Mouse (Mus musculus): ENCODE results near the gene Psmb5.
"Not testable (repeated sequence)": the region's sequence is repeated elsewhere in the genome, so short reads cannot be mapped to it uniquely, and the experiment has no call there.

Gene Psmb5

DNA sequence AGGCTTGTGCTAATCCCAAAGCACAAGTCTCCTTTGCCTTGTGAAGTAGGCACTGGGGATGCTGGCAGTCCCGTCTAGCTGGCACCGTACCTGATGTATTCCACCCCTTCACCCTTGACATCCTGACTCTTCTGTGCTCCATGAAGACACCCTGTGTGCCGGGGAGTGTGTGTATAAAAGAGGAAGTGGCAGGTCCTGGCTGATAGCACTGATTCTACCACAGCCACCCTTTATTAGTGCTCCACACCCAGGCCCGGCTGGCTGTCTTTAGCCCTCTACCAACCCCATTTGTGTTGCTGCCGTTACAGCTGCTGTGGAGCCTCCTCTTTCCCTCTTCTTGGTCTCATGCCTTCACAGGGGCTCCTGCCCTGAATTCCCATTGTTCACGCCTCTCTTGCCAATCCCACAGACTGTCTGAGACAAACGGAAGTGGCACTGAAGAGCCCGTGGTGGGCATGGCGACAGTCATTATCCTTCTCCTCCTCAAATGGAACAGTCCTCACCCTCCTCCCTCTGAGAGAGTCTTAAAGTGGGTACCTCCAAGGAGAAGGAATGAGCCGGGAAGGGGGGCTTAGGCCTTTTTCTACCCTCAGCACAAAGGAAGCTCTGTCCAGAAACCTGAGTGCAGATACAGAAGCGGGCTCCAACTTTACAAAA, 12.9 kb upstream of the Psmb5 start:
- no peak for DNase-seq (ENCODE audit: low read depth, low spot score)

DNA sequence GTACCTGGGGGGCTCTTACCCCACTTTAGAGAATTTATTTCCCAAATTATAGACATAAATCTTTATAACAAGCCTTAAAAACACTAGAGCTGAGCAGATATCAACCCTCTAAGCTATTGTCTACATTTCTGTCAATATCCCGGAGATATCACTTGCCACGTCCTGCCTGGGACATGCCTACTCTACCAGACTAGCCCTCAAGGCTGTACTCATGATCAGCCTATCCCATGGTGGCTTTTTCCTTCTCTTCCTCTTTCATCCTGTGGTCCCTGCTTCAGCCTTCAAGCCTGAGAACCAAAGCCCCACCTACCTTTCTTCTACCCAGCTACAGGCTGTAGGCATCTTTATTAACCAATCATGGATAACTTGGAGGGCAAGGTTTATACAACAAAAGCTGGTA, 12.0 kb upstream of the Psmb5 start:
- no peak for DNase-seq (ENCODE audit: low read depth, low spot score)

DNA sequence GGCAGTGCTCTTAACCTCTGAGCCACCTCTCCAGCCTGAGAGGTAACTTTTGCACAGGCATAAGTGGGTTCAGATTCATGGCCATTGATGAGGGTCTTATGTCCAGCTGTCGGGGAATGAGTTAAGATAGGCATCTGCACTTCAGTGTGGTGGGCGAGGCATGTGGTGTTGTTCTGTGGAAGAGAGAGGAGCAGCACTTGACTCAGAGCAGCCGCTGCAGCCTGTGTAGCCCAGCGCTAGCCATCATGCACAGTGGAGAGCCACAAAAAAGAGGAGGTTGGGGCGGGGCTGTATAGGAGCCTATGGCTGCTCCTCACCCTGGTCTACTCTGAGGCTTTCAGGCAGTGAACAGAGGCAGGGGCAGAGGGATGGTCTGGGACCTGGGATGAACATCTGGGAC, 10.3 kb upstream of the Psmb5 start:
- DNase-seq (ENCODE audit: low read depth, low spot score), result no peak

DNA sequence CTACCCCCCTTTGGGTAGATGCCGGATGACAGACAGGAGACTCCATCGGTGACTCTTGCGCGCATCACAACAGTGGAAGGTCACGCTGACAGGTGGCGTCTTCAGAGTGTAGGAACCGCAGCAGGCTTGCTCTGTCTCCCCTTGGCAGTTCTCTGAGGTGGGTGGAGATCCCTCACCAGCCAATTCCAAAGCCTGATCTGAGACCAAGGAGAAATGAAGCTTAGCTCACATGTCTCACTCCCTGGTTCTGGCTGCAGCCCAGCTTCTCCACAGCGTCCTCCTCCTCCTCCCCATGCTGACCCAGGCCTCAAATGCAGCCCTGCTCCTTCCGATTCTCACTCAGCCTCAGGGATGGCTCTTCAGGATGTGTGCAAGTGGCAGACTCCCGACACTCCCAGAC, 7.2 kb upstream of the Psmb5 start:
- DNase-seq (ENCODE audit: low read depth, low spot score), result no peak

DNA sequence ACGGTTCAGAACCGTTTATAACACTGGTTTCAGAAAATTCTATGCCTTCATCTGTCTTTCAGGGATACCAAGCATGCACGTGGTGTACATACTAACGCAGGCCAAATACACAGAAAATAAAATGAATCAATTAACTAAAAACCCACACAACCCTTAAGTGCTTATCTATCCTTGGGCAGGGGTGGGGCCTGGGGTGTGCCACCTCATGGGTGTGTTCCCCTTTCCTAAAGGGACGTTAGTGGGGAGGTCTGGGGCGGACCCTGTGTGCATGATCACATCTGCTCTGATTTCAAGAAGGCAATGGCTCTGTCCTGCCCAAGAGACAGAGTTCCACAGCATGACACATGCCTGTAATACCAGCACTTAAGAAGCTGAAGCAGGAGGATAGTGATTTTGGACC, 5.5 kb upstream of the Psmb5 start:
- no peak for DNase-seq (ENCODE audit: low read depth, low spot score)

DNA sequence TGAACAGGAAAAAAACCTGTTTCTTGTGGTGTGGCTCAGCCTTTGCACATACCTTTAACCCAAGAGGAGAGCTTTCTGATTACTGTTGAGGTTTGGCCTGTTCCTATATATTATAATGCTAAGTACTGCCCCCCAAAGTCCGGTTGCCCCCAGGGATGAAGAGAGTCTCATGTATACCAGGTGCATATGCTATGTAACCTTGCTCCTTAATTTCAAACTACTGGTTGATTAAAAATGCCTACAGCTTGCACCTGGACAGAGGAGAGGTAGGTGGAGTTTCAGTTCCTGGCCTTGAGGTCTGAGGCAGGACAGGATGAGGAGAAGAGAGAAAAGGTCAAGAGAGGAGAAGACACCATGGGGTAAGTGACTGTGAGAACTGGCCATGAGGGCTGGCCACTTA, 3.3 kb upstream of the Psmb5 start, which contains the start of gene Psmb11:
Psmb11 (plus strand) TSS at position 301 of the 400 bp plus-strand sequence.
- no peak for DNase-seq (ENCODE audit: low read depth, low spot score)

DNA sequence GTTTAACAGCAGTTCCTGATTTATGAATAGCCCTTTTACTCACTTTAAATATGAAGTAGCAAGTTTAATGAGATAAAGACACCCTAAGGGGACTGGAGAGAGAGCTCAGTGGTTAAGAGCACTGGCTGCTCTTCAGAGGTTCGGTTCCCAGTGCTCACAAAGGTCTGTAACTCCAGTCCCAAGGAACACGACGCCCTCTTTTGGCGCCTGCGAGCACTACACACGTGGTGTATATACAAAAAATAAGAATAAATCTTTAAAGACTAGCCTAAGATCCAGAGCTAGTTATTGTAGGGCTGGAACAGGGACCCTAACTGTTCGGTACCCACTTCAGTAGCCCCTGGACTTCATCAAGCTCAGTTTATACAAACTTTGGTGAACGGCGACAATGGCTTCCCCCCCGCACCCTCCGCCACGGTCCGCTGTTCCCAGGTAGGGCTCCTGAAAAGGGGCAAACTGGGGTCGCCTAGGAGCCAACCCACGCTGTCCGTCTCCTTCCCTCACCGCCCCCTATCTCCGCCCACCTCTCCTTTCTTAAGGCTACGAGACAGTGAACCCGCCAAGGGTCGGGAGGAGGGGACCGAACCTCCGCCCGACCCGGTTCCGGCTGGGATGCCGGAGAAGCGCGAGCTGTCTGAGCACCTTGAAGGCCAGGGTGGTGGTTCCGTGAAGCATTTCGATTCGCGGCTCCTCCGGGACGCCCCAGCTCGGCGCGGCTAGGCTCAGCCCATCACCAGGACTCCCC, 498 bp downstream of the Psmb5 start:
- peak; percentile 54 for DNase-seq (ENCODE audit: low read depth, low spot score)

DNA sequence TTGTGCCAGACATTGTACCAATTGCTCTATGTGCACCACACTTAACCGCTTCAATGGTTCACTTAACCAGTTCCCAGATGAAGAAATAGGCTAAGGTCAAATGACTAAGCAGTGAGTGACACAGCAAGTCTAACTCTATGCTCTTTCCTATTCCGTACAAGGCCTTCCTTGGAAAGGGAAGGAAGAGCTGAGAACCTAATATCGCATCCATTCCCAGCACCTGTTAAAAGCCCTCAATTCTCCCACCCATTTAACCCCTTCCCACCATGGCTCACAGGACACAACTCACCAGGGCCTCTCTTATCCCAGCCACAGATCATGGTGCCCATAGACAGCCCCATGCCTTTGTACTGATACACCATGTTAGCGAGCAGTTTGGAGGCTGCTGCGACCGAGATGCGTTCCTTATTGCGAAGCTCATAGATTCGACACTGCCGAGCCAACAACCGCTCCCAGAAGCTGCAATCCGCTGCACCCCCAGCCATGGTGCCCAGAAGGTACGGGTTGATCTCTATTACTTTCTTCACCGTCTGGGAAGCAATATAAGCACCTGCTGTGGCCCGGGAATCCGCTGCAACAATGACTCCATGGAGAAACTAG, 1.5 kb downstream of the Psmb5 start:
- no peak for DNase-seq (ENCODE audit: low read depth, low spot score)

DNA sequence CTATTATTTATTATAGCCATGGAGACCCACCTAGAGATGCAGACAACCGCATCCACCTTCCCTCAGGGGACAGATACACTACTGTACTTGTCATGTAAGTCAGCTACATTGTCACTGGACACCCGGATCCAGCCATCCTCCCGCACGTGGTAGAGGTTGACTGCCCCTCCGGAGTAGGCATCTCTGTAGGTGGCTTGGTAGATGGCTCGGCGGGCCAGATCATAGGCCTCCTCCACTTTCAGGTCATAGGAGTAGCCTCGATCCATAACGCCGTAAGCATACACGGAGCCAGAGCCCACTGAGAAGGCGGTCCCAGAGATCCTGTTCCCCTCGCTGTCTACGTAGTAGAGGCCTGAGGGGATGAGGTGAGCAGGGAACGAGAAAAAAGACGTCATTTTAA, 3.7 kb downstream of the Psmb5 start:
- not testable (repeated sequence) for DNase-seq (ENCODE audit: low read depth, low spot score)

DNA sequence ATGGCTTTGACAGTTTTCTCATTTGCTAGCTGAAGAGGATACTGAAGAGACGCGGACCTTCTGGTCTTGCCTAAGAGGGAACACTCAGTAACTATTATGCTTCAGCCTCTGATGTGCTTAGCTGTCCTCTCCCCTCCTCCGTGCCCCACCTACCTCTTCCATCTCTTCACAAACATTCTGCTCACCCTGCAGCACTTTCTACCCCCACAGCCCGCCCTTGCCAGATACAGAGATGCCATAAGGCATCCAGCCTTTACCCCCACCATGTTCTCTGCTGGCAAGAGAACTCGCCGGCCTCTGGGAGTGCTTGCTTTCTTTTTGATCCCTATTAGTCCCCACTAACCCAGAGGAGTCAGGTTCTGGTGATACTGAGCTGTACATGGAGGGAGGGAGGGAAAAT, 7.2 kb downstream of the Psmb5 start:
- no peak for DNase-seq (ENCODE audit: low read depth, low spot score)

DNA sequence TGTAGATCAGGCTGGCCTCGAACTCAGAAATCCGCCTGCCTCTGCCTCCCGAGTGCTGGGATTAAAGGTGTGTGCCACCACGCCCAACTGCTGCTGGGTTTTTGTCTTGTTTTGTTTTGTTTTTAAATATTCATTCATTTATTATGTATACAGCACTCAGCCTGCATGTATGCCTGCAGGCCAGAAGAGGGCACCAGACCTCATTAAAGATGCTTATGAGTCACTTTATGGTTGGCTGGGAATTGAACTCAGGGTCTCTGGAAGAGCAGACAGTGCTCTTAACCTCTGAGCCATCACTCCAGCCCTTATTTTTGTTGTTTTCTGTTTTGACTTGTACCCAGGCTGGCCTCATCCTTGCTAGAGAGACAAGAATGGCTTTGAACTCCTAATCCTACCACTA, 7.9 kb downstream of the Psmb5 start:
- peak; percentile 72 for DNase-seq (ENCODE audit: low read depth, low spot score)

DNA sequence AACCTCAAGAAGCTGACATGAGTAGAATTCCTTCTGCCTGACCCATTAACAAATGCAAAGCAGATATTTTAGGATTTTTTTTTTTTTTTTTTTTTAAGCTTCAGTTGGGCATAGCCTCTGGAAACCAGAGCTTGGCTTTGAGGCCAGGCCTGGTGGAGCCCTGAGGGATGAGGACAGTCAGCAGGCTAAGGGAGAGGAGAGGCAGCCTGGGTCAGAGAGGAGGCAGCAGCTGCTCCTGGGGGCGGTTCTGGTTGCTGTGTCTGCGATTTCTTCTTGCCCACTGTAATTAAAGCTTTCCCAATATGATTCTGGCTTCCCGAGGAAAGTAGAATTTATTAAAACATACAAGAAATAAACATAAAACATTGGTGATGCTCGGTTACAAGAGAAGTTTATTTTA, 8.6 kb downstream of the Psmb5 start:
- no peak for DNase-seq (ENCODE audit: low read depth, low spot score)

DNA sequence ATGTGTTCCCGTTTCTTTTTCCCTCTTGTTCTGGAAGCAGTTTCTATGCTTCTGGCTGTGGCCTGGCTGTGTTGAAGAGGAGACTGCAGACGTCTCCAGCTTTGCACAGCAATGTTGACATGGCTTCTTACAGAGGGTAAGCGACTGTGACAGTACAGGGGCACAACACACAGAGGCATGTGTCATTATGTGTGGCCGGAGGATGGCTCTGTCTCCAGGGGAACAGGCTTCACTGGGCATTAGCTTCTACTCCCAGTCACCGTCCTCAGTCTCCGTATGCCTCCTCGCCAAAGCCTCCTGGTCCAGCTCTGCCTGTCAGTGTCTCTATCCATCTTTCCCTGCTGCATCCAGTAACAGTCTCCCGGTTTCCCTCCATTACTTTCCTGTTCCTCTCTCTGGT, 10.6 kb downstream of the Psmb5 start:
- no peak for DNase-seq (ENCODE audit: low read depth, low spot score)

DNA sequence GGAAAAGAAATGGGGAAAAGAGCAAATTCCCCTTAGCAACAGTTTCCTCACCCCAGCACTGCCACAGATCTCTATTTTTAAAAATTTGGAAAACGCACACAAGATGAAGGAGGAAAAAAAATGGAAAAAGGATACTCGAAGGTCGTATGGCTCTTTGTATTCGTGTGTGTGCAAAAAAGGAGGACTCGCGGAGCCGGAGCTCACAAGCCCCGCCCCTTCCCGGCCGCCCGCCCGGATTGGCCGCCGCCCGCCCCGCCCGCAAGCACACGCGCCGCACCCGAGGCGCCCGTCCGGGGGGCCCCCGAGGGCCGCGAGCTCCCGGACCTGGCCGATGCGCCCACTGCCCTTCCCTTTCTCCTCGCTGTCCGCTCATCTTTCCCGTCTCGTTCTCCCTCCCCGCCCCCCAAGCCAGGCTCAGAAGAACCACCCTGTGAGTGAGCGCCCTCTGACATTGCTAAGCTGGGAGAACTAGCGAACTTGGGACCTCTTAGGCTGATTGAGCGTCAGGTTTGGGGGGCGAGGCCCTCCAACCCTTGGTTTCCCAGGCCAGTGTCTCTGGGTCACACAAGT, 12.0 kb downstream of the Psmb5 start, which contains the start of gene 4931414P19Rik:
4931414P19Rik (minus strand) TSS at position 242 of the 570 bp plus-strand sequence.
- DNase-seq (ENCODE audit: low read depth, low spot score), result peak; percentile 85

DNA sequence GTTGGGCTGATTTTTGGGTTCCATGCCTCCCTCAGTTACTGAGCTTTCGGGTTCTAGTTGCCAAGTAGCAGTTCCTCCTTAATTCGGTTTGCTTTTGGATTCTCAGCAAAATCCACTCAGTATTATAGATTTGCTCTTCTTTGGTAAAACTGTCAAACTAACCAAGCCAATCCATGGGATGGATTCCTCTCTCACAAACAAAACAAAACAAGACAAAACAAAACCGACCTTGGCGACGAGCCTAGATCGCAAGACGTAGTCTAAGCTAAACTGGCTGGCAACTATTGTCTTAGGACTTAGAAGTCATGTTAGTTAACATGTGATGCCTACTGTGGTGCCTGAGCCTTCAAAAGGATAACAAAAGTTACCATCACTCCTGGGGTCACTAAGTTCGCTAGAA, 14.1 kb downstream of the Psmb5 start:
- no peak for DNase-seq (ENCODE audit: low read depth, low spot score)

DNA sequence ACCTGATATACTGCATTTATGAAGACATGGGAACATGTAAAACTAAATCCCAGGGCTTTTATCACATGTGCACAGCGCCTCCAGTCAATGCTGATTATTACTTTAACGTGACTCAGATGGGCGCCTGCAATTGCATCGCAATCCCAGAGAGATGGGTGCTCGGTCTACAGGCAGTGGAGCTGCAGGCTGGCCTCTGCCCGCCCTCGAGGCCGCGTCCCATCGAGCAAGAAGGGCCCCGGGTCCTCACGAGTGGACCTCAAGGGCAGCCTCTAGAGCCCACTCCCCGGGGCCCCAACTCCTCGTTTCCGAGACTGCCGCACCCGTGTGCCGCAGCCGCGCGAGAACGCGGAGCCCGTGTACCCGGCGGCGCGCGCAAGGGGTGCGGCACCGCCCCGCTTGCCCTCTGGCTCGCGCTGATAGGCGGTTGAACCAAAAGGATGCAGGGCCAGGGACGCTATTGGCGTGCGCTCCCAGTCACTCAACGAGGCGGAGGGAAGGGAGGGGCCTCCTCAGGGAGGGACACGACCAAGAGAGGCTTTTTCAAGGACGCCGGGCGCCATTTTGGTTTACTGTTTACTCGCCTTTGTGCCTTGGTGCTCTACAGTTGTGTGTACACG, 14.7 kb downstream of the Psmb5 start:
- DNase-seq (ENCODE audit: low read depth, low spot score), result peak; percentile 98

DNA sequence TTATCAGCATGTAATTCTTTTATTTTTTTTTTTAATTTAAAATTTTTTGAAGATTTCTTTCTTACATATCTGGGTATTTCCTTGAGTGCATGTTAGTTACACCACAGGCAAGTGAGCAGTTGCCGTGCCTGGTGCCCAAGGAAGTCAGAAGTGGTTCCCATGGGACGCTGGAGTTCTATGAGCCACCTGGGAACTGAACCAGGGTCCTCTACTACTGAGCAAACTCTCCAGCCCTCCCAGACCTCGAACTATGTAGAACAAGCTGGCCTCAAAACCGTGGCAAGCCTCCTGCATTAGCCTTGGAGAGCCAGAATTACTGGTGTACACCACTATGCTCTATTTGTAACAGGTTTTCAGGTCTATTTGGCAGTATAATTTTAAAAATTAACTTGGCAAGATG, 15.2 kb downstream of the Psmb5 start:
- DNase-seq (ENCODE audit: low read depth, low spot score), result no peak

DNA sequence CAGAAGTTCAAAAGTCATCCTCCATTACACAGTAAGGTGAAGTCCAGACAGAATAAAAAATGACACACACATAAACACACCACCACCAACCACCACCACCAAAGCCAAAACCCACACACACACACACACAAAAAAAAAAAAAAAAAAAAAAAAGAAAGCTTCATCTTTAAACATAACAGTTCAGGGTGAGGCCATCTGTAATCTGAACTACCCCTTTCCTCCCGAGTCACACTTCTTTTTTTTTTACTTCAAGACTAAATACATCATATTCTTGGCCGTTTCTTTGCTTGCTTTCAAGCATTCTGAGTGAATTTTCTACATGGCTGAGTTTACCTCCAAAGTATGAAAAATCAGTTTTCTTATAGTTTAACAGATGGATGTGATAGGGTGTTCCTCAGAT, 16.2 kb downstream of the Psmb5 start:
- no peak for DNase-seq (ENCODE audit: low read depth, low spot score)

DNA sequence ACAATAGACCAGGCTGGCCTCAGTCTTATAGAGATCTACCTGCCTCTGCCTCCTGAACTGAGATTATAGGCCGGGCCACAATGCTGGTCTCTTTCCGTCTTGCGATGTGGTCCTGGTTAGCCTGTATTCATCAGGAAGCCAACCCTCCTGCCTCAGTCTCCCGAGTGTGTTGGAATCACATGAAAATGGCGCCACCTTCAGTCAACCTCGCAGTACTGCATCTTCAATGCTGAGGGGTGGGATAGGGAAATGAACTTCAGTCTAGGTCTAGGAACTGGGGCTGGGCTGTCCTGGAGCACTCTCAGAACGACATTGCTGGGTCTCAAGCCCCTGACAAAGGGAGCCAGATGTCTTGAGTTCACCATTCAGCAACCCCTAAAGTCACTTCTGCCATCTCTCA, 20.7 kb downstream of the Psmb5 start:
- DNase-seq (ENCODE audit: low read depth, low spot score), result peak; percentile 66

DNA sequence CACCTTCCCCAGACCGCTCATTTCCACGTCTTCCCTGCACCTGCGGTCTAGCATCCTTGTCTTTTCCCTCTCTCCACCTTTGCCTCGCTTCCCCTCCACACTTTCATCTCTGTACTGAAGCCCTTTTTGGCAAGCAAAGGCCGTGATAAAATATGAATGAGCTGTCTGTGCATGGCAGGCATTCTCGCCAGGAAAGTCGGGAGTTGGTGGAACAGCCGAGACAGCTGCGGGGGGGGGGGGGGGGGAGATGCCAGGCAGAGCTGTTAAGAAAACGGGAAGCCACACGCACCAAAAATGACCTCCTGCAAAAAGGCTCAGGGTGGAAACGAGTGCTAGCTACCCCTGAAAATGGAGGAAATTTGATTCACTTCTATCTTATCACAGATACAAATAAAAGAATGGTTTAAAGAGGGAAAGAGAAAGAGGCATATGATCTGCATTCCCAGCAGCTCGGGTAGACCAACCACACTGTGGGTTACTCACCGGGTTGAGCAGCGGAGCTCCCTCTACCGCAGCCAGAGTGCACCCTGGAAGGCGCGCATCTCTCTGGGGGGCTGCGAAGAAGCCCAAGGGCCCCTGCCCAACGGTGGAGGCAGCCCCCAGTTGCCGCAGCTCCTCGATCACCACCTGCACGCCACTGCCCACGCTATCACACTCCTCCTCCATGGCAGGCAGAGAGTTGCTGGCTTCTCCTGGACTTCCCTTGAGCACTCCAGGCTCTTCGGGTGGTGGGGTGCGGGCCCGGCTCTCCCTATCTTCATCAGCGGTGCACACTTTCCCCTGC, 23.0 kb downstream of the Psmb5 start:
- no peak for DNase-seq (ENCODE audit: low read depth, low spot score)

DNA sequence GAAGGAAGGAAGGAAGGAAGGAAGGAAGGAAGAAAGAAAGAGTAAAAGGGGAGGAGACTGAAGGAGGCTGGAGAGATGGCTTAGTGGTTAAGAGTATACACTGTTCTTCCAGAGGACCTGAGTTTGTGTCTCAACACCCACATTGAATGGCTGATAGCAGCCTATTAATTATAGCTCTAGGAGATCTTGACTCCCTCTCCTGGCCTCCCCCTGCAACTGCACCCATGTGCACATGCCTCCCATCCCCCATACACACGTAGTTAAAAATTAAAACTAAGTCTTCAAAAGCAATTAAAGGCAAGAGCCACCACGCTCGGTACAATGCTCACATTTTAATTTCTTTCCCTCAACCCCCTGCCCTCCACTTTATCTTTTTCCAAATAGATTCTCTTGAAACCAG, 23.8 kb downstream of the Psmb5 start:
- DNase-seq (ENCODE audit: low read depth, low spot score), result peak; percentile 26
